Mouse (Mus musculus) limb, embryonic 10.5 days (tissue): ENCODE results near the gene Igdcc4. TPM values are rescaled to one million over a fixed set of nuclear protein-coding genes. Genes with fewer than 3 reads are reported as not detected.

Experiments
- DNase-seq: peaks from one replicate; pipeline ENCODE4 v3.0.0-alpha.2; 2017; ENCODE audit warnings: low spot score
- H3K27ac ChIP-seq: fragments of 300-500 bp; sonication (generic); 2 replicates; pipeline ENCODE4 v1.5.1; 2016; ENCODE audit warnings: mild to moderate bottlenecking
- H3K27me3 ChIP-seq: fragments of 300-500 bp; sonication (generic); 2 replicates; pipeline ENCODE4 v1.6.1; 2016; ENCODE audit warnings: low read depth, mild to moderate bottlenecking; ENCODE audit not compliant: poor library complexity, severe bottlenecking
- H3K36me3 ChIP-seq: fragments of 300-500 bp; sonication (generic); 2 replicates; pipeline ENCODE4 v1.6.1; 2016; ENCODE audit warnings: mild to moderate bottlenecking, moderate library complexity
- H3K4me1 ChIP-seq: fragments of 300-500 bp; sonication (generic); 2 replicates; pipeline ENCODE4 v1.6.1; 2016
- H3K4me3 ChIP-seq: fragments of 300-500 bp; sonication (generic); 2 replicates; pipeline ENCODE4 v1.5.1; 2016; ENCODE audit warnings: mild to moderate bottlenecking, moderate library complexity
- H3K9me3 ChIP-seq: fragments of 300-500 bp; sonication (generic); replicated peaks from 2 replicates; pipeline ENCODE4 v1.6.1; 2016; ENCODE audit warnings: mild to moderate bottlenecking
- WGBS: fragments of 180-500 bp; shearing (Covaris S2); methylation state at CpG from one replicate; pipeline ENCODE4 v1.1.7; 2016; 5-methylcytosine and 5-hydroxymethylcytosine counted together
- polyA plus RNA-seq: library from polyadenylated mRNA; unstranded; fragments of >200 nt; fragmentation: Nextera tagmentation; extraction: Ambion mirVana; gene quantifications from 2 replicates; pipeline ENCODE4 v1.2.1, GENCODE M21; 2016

Igdcc4 gene
- polyA plus RNA-seq, 1 experiment from 2014 or later = 11.2 TPM

DNA sequence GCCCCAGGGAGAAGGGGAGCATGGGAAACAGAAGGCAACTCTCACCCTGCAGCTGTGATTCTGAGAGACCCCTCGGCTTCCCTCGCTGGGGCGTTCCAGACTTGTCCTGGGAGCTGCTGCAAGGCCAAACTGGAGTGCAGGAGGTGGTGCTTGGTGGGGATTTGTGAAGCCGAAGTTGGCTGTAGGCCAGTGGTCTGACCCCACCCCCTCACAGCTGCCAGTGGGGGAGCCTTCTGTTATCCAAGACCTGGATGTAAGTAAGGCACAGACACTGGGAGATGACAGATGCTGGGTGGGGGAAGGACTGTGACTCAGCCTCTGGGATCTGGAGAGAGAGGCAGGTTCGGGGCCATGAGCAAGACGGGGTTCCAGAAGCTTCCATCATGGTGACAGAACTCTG, 7.0 kb upstream of the Igdcc4 start:
- 62% methylated on average over 6 of the region's 6 CpGs for WGBS
- no peaks in the 10 kb centered on the region for H3K27me3 ChIP-seq
- no peaks in the 10 kb centered on the region for H3K36me3 ChIP-seq
- DNase-seq = no peak
- no peak overlapping the region for H3K4me3 ChIP-seq
- 0 out of 2 replicates have a peak, but pooled peaks cover 6% of the 10 kb centered on the region for H3K4me1 ChIP-seq
- peak overlapping the region; percentile 32; the same call in 1 of the 2 replicates for H3K27ac ChIP-seq
- H3K9me3 ChIP-seq = no peaks in the 10 kb centered on the region

- no peak for DNase-seq
- Histone ChIP-seq H3K4me1 (peaks cover 49% of the 10 kb centered on the region), H3K27ac (peak overlapping the region; percentile 91), H3K36me3 (no peaks in the 10 kb centered on the region), H3K4me3 (peak overlapping the region; percentile 90), H3K9me3 (no peaks in the 10 kb centered on the region), H3K27me3 (no peaks in the 10 kb centered on the region)
- under 1% methylated on average over 36 of the region's 39 CpGs for WGBS
Measured at GRCm38 (mm10) chr9:65101686-65102376, 545 bp downstream of the Igdcc4 start.

GRCm38 (mm10) chr9:65102377-65103172, 1.3 kb downstream of the Igdcc4 start:
- no peaks in the 10 kb centered on the region for H3K27me3 ChIP-seq
- WGBS = 2% methylated on average over 35 of the region's 36 CpGs
- peaks cover 49% of the 10 kb centered on the region for H3K4me1 ChIP-seq
- H3K9me3 ChIP-seq = no peaks in the 10 kb centered on the region
- peak overlapping the region; percentile 91 for H3K27ac ChIP-seq
- H3K4me3 ChIP-seq = peak overlapping the region; percentile 90
- no peaks in the 10 kb centered on the region for H3K36me3 ChIP-seq
- DNase-seq = peak; percentile 79

DNA sequence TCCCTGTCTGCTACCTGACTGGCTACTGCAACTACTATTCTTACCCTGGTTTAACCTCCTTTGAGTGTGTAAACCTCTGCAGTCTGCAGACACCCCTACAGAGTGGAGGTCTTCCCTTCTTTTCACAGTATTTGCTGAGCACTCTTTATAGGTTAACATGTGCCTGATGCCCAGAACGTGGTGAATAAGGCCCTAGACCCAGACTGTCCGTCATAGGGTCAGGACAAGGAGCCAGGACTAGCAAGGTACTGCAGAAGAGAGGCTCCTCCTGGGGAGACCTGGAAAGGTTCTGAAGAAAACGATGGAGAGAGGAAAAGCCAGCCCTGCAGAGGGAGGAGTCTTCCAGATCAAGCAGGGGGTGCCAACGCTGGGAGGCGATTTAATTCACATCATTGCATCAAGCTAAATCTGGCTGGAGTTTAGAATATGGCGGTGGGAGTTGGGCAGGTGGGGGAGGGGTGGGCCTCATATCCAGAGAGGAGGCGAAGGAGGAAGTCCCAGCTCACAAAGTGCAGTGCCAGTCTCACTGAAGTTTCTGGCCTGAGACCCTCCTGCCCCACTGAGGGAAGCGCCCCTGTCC, 2.0 kb downstream of the Igdcc4 start:
- Histone ChIP-seq H3K27me3 (no peaks in the 10 kb centered on the region), H3K9me3 (no peaks in the 10 kb centered on the region), H3K4me3 (peak overlapping the region; percentile 90), H3K36me3 (no peaks in the 10 kb centered on the region), H3K27ac (peak overlapping the region; percentile 91), H3K4me1 (peaks cover 49% of the 10 kb centered on the region)
- DNase-seq = no peak
- 25% methylated on average over 8 of the region's 8 CpGs for WGBS

- H3K4me3 ChIP-seq = no peak overlapping the region
- WGBS = 83% methylated on average over 4 of the region's 4 CpGs
- peaks cover 7% of the 10 kb centered on the region for H3K27me3 ChIP-seq
- no peaks in the 10 kb centered on the region for H3K9me3 ChIP-seq
- no peak overlapping the region for H3K27ac ChIP-seq
- no peak for DNase-seq
- H3K4me1 ChIP-seq = peaks cover 55% of the 10 kb centered on the region
- no peaks in the 10 kb centered on the region for H3K36me3 ChIP-seq
Measured at GRCm38 (mm10) chr9:65106821-65107220, 5.5 kb downstream of the Igdcc4 start.

- Histone ChIP-seq H3K4me3 (no peak overlapping the region), H3K9me3 (no peaks in the 10 kb centered on the region), H3K27ac (no peak overlapping the region), H3K4me1 (peaks cover 44% of the 10 kb centered on the region), H3K27me3 (peaks cover 7% of the 10 kb centered on the region), H3K36me3 (no peaks in the 10 kb centered on the region)
- DNase-seq = no peak
- 86% methylated on average over 1 of the region's 1 CpGs for WGBS
Measured at GRCm38 (mm10) chr9:65107893-65108292, 6.6 kb downstream of the Igdcc4 start.

DNA sequence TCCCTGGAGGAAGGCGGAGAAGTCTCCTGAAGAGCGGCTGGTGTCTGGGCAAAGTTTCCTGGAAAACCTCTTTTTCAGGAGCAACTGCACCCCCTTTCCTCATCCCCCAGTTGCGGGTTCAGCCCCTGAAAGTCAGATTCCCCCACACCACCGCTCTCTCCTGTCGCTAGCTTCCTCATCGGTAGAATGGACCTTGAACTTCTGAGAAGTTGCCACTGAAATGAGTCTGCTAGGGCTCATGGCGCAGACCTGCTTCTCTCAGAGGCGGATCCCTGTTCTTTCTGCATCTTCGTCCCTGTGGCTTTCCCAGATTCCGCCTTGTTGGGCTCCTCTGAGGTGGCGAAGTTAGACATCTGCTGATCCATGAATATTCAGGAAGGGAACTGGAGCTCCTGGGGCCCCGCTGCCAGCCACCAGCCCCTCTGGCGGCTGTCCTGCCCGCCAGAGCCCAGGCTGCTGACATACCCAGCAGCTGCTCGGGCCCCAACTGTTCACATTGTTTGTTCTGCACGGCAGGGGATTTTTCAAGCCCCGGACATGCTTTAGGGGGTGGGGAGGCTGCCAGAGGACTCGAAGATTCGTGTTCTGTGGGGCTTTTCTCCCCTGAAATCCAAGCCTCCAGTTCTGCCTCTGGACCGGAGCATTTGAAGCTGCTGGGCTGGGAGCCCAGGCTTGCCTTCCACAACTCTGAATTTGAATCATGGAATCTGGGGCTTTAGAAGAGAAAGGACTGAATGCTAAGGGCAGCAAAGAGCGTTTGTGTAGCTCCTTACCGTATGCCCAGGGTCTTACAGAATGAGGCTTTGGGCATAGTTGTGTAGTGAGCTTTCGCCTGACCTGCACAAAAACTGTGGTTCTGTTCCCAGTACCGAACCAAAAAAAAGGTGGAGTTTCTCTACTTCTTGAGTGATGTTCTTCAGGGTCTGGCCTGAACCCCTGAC, 8.1 kb downstream of the Igdcc4 start:
- H3K4me1 ChIP-seq = peaks cover 31% of the 10 kb centered on the region
- H3K9me3 ChIP-seq = no peaks in the 10 kb centered on the region
- peak overlapping the region; percentile 35 for H3K4me3 ChIP-seq
- peak; percentile 63 for DNase-seq
- H3K36me3 ChIP-seq = peaks cover 6% of the 10 kb centered on the region; the same call in 1 of the 2 replicates
- H3K27me3 ChIP-seq = peaks cover 7% of the 10 kb centered on the region
- WGBS = 10% methylated on average over 24 of the region's 24 CpGs
- peak overlapping the region; percentile 70 for H3K27ac ChIP-seq

- Histone ChIP-seq H3K4me3 (no peak overlapping the region), H3K4me1 (peaks cover 19% of the 10 kb centered on the region), H3K27me3 (peaks cover 7% of the 10 kb centered on the region), H3K36me3 (peaks cover 21% of the 10 kb centered on the region), H3K9me3 (no peaks in the 10 kb centered on the region), H3K27ac (no peak overlapping the region)
- 86% methylated on average over 5 of the region's 5 CpGs for WGBS
- no peak for DNase-seq
Measured at GRCm38 (mm10) chr9:65111698-65112097, 10.4 kb downstream of the Igdcc4 start.

- 89% methylated on average over 2 of the region's 2 CpGs for WGBS
- Histone ChIP-seq H3K4me3 (no peak overlapping the region), H3K36me3 (peaks cover 29% of the 10 kb centered on the region), H3K27ac (no peak overlapping the region), H3K27me3 (peaks cover 2% of the 10 kb centered on the region), H3K4me1 (peaks cover 16% of the 10 kb centered on the region), H3K9me3 (no peaks in the 10 kb centered on the region)
- no peak for DNase-seq
Measured at GRCm38 (mm10) chr9:65113694-65114093, 12.4 kb downstream of the Igdcc4 start.

- no peaks in the 10 kb centered on the region for H3K4me1 ChIP-seq
- H3K27me3 ChIP-seq = no peaks in the 10 kb centered on the region
- no peak overlapping the region for H3K4me3 ChIP-seq
- DNase-seq = no peak
- 88% methylated on average over 2 of the region's 2 CpGs for WGBS
- H3K36me3 ChIP-seq = peaks cover 29% of the 10 kb centered on the region
- H3K27ac ChIP-seq = no peak overlapping the region
- H3K9me3 ChIP-seq = no peaks in the 10 kb centered on the region
Measured at GRCm38 (mm10) chr9:65115891-65116290, 14.6 kb downstream of the Igdcc4 start.

DNA sequence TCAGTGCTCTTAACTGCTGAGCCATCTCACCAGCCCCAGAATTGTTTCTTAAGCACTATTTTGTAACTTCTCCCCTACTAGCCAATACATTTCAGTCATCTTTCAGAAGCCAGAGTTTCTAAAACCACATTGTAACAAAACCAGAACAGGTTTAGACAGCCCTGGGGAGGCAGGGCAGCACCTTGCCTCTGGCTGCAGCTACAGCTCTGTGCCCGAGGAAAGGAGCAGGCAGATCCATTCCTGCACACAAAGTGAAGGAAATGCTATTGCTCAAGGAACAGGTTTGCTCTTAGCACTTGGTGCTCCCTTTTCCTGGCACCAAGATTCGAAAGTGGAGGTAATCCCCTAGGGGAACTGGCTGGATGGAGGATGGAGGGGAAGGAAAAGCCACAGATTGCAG, 16.2 kb downstream of the Igdcc4 start:
- WGBS = 70% methylated on average over 2 of the region's 2 CpGs
- Histone ChIP-seq H3K9me3 (no peaks in the 10 kb centered on the region), H3K4me1 (peaks cover 4% of the 10 kb centered on the region), H3K36me3 (peaks cover 29% of the 10 kb centered on the region), H3K4me3 (no peak overlapping the region), H3K27me3 (peaks cover 15% of the 10 kb centered on the region), H3K27ac (no peak overlapping the region)
- no peak for DNase-seq

- Histone ChIP-seq H3K9me3 (no peaks in the 10 kb centered on the region), H3K27me3 (peaks cover 37% of the 10 kb centered on the region), H3K4me1 (peaks cover 20% of the 10 kb centered on the region), H3K27ac (no peak overlapping the region), H3K36me3 (peaks cover 18% of the 10 kb centered on the region), H3K4me3 (no peak overlapping the region)
- peak; percentile 75 for DNase-seq
- WGBS = 5% methylated on average over 3 of the region's 3 CpGs
Measured at GRCm38 (mm10) chr9:65120935-65121334, 19.6 kb downstream of the Igdcc4 start.
